Mouse (Mus musculus) C2C12 (cell line): ENCODE results near the gene Cldn10. TPM values are rescaled to one million over a fixed set of nuclear protein-coding genes. Genes with fewer than 3 reads are reported as not detected.

Experiments
- H3K27me3 ChIP-seq: one replicate; pipeline ENCODE4 v1.6.1; 2011; ENCODE audit not compliant: control insufficient read depth, insufficient read depth, insufficient read length
- H3K36me3 ChIP-seq: one replicate; pipeline ENCODE4 v1.6.1; 2011; ENCODE audit not compliant: control insufficient read depth, insufficient read depth
- H3K4me3 ChIP-seq: one replicate; pipeline ENCODE4 v1.5.1; 2011; ENCODE audit warnings: mild to moderate bottlenecking, control low read depth; ENCODE audit not compliant: poor library complexity, insufficient read depth, severe bottlenecking
- H3K79me2 ChIP-seq: one replicate; pipeline ENCODE4 v1.6.1; 2011; ENCODE audit not compliant: control insufficient read depth, insufficient read depth
- H3K79me3 ChIP-seq: one replicate; pipeline ENCODE4 v1.6.1; 2011; ENCODE audit warnings: low read depth, control low read depth
- H3ac ChIP-seq: one replicate; pipeline ENCODE3; 2011; ENCODE audit warnings: low read depth; ENCODE audit not compliant: control insufficient read depth, insufficient read length
- CEBPB ChIP-seq: IDR thresholded peaks from one replicate; pipeline ENCODE4 v1.6.1; 2011; ENCODE audit warnings: low read depth, mild to moderate bottlenecking, control low read depth, moderate library complexity
- CTCF ChIP-seq: IDR thresholded peaks from one replicate; pipeline ENCODE4 v1.5.1; 2011; ENCODE audit not compliant: control insufficient read depth, insufficient read depth, insufficient read length
- FOSL1 ChIP-seq: IDR thresholded peaks from one replicate; pipeline ENCODE4 v1.8.0; 2011; ENCODE audit warnings: mild to moderate bottlenecking, low read length; ENCODE audit not compliant: poor library complexity, insufficient read depth, severe bottlenecking
- MAX ChIP-seq: IDR thresholded peaks from one replicate; pipeline ENCODE4 v1.6.1; 2011; ENCODE audit warnings: mild to moderate bottlenecking, control low read depth
- MYOD1 ChIP-seq: IDR thresholded peaks from one replicate; pipeline ENCODE4 v1.6.1; 2011; ENCODE audit warnings: low read depth; ENCODE audit not compliant: control insufficient read depth, insufficient read length
- MYOG ChIP-seq: IDR thresholded peaks from one replicate; pipeline ENCODE4 v1.6.1; 2011; ENCODE audit not compliant: control insufficient read depth, insufficient read length; ENCODE audit errors: extremely low read depth
- USF1 ChIP-seq: IDR thresholded peaks from one replicate; pipeline ENCODE4 v1.6.1; 2011; ENCODE audit warnings: low read depth, mild to moderate bottlenecking, control low read depth, moderate library complexity
- polyA plus RNA-seq: library from polyadenylated mRNA; unstranded; fragments of >200 nt; fragmentation: generic; extraction: Trizol; gene quantifications from one replicate; pipeline ENCODE4 v1.2.1, GENCODE M21; 2012; ENCODE audit warnings: missing spikeins

Gene Cldn10
- polyA plus RNA-seq, 1 experiment: not detected

DNA sequence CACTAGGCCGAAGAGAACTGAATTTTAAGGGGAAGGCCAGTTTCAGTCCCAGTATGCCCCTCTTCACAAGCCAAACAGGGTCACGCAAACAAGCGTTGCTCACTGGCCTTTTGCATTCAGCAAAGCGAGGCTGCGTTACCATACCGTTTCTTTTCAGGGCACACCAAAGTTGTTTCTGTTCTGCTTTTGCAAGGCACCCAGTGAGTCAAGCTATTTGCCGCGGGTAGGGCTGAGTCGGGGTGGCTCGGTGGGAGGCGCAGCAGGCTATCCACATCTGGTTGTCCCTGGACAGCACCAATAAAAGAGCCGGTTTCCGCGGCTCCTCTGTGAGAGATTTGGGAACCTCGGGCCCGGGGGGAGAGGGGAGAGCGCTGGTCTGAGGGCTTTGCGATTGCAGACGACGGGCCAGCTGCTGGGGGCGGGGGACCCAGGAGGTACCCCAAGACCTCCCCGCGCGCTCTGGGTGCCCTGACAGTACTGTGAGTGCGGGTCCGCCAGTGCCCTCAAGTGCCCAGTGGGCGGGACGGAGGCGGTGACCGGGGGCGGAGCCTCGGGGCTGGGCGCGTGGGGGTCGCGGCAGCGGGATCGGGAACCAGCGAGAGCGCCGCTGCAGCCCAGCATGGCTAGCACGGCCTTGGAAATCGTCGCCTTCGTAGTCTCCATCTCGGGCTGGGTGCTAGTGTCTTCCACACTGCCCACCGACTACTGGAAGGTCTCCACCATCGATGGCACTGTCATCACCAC is 66.8 kb downstream of the Cldn10 start:
- Histone ChIP-seq H3K36me3 (no peaks in the 10 kb centered on the region), H3K4me3 (no peak overlapping the region)
- TF ChIP-seq MYOG: no peak

GRCm38 (mm10) chr14:118855141-118855800 is 67.6 kb downstream of the Cldn10 start:
- peaks cover 50% of the 10 kb centered on the region for H3K27me3 ChIP-seq
- H3K4me3 ChIP-seq: no peak overlapping the region
- H3K36me3 ChIP-seq: no peaks in the 10 kb centered on the region
- no peak for TF ChIP-seq CTCF
- TF ChIP-seq USF1: no peak
- no peak for TF ChIP-seq MYOD1
- no peak for TF ChIP-seq MYOG
- TF ChIP-seq FOSL1: no peak
- TF ChIP-seq CEBPB: no peak
- TF ChIP-seq MAX: no peak
- H3K79me2 ChIP-seq: no peaks in the 10 kb centered on the region
- no peak overlapping the region for H3ac ChIP-seq
- no peaks in the 10 kb centered on the region for H3K79me3 ChIP-seq

More for the DNA sequence above, 66.8 kb downstream of the Cldn10 start:
- no peaks in the 10 kb centered on the region for H3K79me3 ChIP-seq
- no peak overlapping the region for H3ac ChIP-seq
- H3K79me2 ChIP-seq: no peaks in the 10 kb centered on the region
- peaks cover 43% of the 10 kb centered on the region for H3K27me3 ChIP-seq

DNA sequence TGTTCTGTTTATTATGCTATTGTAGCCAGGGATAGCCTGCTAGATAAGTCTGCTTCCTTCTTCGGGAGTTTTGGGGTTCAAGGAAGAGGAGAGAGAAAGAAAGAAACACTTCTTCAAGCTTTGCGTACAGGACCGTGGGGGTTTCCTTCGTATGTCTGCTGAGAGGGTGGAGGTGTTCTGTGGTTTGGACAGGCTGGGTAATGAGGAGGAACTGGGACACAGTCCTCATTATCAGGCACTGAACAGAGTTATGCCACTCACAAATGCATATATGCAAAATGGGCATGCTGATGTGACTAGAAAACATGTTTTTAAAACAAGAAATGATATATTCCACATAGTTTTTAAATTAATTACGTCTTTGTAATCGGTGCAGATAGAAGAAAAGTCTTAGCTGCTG is 68.9 kb downstream of the Cldn10 start:
- H3K36me3 ChIP-seq: no peaks in the 10 kb centered on the region
- TF ChIP-seq MAX (no peak), USF1 (no peak), MYOD1 (no peak), FOSL1 (no peak), CTCF (no peak), CEBPB (no peak), MYOG (no peak)
- H3ac ChIP-seq: no peak overlapping the region
- H3K4me3 ChIP-seq: no peak overlapping the region
- peaks cover 56% of the 10 kb centered on the region for H3K27me3 ChIP-seq
- H3K79me3 ChIP-seq: no peaks in the 10 kb centered on the region
- H3K79me2 ChIP-seq: no peaks in the 10 kb centered on the region

- TF ChIP-seq MYOG: no peak
- TF ChIP-seq FOSL1: no peak
- no peak for TF ChIP-seq USF1
- no peak for TF ChIP-seq CTCF
- TF ChIP-seq MYOD1: no peak
- TF ChIP-seq MAX: no peak
- no peak for TF ChIP-seq CEBPB
- H3K79me2 ChIP-seq: no peaks in the 10 kb centered on the region
- no peak overlapping the region for H3ac ChIP-seq
- H3K27me3 ChIP-seq: peaks cover 59% of the 10 kb centered on the region
- H3K79me3 ChIP-seq: no peaks in the 10 kb centered on the region
- no peak overlapping the region for H3K4me3 ChIP-seq
- H3K36me3 ChIP-seq: no peaks in the 10 kb centered on the region
Observed at GRCm38 (mm10) chr14:118858318-118858717, 70.6 kb downstream of the Cldn10 start.

DNA sequence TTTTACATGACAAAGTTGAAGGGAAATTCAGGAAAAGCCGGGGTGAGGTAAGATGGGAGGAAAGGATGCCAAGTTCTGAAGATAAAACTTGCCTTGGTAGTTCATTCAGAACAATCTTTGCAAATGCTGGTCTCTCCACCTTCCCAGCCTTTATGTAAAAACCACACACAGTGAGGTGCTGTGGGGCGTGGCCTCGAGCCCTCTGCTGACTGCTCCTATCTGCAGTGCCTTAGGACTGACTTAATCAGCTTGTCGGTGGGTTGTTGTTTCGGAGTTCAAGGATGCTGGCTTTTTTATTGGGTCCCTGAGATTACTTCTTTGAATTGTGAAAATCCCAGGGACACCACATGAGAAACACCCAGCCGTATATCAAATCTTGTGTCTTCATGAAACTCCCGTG is 74.5 kb downstream of the Cldn10 start:
- Histone ChIP-seq H3K79me3 (no peaks in the 10 kb centered on the region), H3K4me3 (no peak overlapping the region), H3K36me3 (no peaks in the 10 kb centered on the region), H3K27me3 (peaks cover 46% of the 10 kb centered on the region), H3ac (no peak overlapping the region), H3K79me2 (no peaks in the 10 kb centered on the region)
- TF ChIP-seq USF1 (no peak), CEBPB (no peak), MYOD1 (no peak), FOSL1 (no peak), MAX (no peak), MYOG (no peak), CTCF (no peak)

DNA sequence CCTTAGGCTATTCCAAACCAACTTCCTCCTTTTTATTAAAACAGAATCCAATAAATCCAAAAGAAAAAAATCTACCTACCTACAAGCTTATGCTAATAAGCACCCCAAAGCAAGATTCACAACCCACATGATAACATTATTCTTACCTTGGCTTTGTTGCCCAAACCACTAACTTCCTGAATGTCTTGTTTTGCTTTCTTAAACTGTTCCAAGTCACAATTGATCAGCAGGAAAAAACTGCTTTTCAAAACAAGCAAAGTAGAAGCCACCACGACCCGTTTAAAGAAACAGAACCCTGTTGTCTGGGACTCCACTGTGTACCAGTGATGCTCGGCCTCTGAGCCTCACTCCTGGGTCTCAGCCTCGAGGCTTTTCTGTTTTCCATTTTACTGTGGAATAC is 77.2 kb downstream of the Cldn10 start:
- Histone ChIP-seq H3K4me3 (no peak overlapping the region), H3K79me3 (no peaks in the 10 kb centered on the region), H3K79me2 (no peaks in the 10 kb centered on the region), H3ac (no peak overlapping the region), H3K27me3 (peaks cover 35% of the 10 kb centered on the region), H3K36me3 (no peaks in the 10 kb centered on the region)
- TF ChIP-seq MYOD1 (no peak), CTCF (no peak), MAX (no peak), USF1 (no peak), CEBPB (no peak), FOSL1 (no peak), MYOG (no peak)
